Mouse (Mus musculus) urinary bladder, postnatal 14 days (tissue): ENCODE data around the gene Chchd3.

Source experiments
- DNase-seq: peaks from one replicate; pipeline ENCODE4 v3.0.0; 2021; ENCODE audit warnings: low spot score

The Chchd3 gene

DNA sequence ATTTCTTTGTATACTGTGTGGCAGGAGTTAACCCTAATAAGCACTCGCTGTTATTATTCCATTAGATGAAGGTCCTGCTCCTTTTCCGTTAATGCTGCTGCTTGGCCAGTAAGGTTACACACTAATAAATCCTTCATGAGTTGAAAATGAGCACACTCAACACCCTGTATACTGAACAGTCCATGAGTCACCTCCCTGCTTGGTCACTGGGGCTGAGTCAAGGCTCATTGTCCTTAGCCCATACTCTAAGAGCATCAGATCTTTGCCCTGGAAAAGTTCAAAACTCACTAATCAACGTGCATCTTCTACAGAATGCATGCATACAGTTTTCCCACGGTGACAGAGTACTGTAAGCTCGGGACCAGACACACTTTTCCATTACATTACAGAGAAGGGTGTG is 124.5 kb downstream of the Chchd3 start:
- DNase-seq, result no peak

DNA sequence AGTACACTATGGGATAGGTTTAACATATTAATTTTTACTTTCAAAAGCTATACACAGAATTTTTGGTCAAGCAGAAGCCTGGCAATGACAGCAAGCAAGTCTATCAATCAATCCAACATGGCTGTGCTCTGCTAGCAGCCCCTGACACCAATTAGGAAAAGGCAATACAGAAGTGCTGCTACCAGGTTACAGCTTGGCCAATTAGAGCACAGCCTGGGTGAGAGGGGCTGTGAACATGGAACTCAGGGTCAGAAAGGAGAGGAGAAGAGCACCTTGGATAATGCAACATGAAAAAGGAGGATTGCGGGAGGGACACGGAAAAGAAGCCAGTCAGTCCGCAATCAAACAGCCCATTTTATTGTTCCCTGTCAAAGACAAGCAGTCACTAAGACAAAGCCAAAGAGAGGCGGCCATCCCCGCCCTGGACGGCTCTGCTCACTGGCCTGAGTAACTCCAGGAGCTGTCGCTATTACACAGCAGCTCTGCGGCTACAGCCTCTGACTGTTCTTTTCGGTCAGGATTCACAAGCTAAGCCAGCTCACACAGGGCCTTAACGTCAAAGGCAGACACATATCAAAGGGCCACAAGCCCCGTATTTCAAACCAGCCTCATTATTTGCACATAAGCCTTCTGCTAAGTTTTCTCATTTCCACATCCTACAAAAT is 128.8 kb downstream of the Chchd3 start:
- DNase-seq, result no peak

DNA sequence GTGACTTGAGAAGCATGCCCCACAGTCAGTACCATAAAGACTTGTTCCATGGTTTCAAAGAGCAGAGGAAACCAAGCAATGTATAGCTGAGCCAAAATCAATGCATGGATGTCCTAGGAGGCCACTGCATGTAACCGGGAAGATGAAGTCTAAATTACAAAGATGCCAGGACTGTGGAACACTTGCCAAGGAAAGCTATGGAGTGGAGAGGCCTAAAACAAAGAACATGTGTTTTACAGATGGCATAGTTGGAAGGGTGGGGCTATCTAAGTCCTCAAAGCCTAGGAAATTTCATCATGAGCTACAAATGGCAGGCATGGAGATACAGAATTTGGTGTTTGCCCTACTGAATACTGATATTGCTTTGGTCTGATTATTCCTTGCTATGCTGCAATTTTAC is 137.7 kb downstream of the Chchd3 start:
- DNase-seq, result no peak

DNA sequence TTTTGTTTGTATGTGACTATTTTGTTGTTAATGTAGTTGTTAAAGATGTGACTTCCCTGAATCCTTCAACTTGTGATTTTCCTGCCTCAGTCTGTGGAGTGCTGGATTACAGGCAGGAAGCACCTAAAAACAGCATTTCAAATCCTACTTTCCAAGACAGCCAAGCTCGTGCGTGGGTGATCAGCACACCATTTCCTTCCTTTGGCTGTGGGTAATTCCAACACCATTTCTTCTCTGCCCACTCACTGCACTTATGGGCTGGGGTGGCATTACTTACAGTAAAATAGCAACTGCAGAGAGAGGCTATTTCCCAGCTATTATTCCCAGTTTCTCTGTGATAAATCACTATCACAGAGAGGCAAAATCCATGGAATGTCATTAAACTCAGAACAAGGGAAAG is 140.0 kb downstream of the Chchd3 start:
- no peak for DNase-seq

DNA sequence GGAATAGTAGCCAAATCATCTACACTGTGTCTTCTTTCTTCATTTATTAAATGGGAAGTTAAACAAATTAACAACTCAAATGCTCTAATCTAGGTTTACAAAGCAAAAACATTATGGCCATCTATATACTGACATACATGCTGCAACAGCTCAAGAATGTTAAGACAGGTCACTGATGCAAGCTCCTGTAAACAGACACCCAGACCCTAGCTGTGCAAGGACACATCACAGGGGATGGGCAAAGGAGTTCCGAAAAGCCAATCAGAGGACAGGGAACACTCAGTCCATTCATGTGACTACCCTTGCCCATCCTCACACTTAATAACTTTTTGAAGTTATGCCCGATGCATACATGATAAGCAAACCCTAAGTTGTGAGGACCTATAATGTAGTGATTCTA is 149.4 kb downstream of the Chchd3 start:
- no peak for DNase-seq

DNA sequence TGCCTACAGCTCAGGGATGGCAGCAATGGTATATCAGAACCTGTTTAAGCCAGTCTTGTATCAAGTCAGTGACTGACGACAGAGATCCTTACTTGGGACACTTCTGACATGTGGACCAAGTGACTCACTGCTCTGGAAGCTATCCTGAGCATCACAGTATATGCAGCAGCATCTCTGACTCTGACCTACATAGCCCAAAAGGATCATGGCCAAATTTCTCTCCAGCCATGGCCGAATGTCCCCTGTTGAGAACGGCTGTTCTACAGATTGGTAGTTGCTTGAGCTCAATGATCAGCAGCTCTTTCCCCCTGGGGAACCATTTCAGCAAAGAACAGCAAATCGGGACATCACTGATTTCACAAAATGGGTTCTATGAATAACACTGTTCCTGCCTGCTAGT is 161.0 kb downstream of the Chchd3 start:
- DNase-seq, result no peak

DNA sequence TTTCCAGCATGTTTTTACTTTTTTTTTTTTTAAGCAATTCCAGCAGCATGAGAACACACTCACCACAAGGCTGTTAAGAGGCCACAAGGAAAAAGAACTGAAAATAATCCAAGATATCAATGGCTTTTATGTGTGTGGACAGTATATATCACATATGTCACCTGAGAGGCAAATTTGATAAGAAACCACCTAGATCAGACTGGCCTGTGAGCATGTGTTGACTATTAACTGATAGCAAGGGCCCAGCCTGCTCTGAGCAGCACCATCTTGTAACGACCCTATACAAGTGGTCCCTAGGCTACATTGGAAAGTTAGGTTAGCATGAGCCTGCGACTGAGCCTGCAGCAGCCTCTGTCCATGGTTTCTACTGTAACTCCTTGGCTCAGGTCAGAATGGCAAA is 166.0 kb downstream of the Chchd3 start:
- no peak for DNase-seq

DNA sequence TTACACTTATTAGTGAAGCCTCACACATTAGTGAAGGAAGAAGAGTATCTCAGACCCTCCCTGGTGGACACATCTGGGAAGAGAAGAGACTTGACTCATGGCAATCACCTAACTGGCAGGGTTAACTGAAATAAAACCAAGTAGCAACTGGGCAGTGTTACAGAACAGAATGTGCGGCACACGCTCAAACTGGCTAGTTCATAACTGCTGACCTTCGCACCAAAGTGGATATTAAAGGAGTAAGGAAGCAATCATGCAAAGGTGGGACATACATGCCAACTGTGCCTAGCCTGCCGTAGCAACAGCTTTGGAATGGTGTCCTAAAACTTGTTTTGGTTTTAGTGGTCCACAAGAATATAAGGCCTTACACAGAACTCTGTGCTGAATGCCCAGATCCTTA is 169.3 kb downstream of the Chchd3 start:
- no peak for DNase-seq

DNA sequence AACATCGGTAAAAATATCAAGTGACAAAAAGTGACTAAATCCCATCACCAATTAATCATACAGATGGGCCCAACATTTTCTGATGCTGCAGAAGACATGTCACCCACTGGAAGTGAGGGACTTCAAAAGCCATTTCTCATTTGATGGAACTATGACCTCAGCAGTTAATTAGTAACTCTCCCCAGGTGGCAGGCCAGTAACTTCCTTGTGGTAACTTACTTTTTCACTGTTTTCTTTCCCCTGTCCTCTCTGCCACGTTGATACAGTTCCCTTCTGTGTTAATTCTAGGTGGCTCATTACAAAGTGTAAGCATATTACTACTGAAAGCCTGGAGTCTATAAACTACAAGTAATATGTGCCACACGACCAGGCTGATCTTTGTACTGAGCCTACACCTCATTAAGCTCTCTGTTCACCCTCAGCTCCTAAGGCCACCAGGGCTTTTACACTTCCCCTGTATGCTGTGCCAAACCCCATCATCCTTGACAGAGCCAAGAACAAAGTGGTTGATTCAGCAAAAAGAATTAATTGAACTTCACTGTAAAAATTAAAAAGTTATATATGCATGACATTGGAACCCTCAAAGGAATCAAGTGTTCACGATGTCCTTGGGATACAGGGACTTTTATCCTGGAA is 171.0 kb downstream of the Chchd3 start:
- no peak for DNase-seq

DNA sequence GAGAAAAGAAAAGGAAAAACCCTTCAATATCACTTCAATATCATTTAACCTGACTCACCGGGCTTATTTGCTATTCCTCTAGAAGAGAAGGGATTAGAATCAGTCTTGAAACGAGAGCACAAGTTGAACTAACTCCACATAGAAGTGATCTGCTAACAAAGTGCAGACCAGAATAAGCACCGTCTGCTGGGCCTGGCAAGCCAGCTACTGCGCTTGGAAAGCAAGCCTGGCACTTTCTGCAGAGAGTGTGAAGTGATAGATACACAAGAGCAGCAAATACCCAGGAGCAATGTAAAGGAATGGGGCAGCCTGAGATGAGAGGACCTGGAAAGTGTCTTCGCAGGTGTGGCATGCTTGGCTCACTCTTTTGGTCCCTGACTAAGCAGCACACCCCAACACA is 181.5 kb downstream of the Chchd3 start:
- no peak for DNase-seq

DNA sequence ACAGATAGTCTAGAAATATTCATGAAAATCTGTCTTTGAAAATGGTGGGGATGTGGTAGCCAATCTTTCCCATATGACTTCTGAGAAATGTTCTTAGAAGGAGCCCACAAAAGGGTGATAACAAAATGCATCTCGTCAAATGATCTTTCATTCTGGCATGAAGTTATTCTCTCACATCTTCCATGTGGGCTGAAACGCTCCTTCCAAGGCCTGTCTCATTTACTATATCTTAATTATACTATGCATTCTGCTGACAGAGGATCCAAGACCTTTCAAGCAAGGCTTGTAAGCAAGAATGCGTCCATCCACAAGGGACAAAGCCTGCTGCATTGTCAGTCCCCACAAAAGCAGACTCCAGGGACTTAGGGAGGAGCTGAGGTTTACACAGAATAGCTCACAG is 185.9 kb downstream of the Chchd3 start:
- DNase-seq, result no peak

DNA sequence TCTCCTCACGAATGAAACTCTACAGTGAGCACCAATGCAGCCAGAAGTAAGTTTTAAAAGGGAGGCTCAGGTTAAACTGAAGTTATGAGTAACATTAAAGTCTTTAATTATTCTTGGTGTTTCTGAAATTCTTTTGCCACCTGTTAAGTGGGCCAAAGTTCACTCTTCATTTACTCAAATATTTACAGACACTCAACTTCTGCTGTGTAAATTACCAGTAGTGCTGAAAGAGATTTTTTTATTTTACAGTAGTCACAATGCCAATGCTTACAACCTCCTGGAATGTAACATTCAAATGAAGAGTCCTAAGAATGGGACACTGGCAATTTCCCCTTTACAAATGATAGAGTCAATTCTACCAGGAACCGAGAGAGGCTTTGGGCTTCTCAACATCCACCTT is 187.3 kb downstream of the Chchd3 start:
- no peak for DNase-seq

DNA sequence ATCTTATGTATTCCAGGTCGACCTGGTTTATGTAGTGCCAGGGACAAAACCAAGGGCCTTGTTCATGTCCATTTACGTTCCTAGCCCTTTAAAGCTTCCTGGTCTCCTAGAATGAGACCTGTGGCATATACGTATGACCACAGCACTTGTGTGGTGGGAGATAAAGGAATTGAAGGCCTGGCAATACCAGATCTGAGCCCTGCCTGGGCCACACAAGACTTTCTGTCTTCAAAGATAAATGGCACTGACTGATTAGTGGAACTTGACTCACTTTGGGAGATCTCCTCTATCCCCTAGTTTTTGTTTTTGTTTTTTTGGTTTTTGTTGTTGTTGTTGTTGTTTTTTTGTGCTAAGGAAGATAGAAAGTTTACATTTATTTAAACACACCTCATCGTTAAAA is 209.1 kb downstream of the Chchd3 start:
- DNase-seq, result no peak

DNA sequence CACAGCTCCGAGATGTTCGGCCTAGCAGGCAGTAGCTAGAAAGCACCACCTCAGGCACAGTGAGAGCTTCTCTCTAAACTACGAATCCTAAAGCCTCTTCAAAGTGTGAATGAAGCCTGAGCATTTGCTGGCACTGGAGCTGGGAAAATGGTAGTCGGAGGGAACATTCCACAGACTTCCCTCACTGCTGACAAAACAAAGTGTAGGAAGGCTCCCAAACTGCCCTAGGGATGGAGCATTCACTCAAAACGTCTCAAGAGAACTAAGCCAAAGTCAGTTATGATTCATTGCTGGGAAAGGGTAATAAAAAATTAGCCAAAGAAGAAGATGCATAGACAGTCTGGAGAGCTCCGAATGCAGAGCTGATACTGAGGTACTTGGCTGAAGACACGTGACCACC is 211.1 kb downstream of the Chchd3 start:
- no peak for DNase-seq

DNA sequence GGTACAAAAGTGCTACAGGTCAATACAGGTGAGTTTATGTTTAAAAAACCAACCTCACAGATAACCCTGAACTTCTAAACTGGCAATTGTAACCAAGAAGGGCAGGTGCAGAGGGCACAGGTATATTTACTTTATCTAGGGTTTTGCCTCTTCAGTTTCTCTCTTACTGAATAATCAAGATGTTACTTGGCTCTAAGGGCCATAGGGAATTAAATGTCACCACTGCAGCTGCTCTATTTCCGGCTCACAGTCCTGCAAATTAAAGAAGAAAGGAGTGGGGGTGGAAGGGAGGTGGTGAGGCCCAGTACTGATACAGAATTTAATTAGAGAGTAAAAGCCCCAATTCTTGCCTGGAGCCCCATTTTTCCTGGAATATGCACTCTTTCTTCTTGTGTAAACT is 214.6 kb downstream of the Chchd3 start:
- DNase-seq, result no peak

DNA sequence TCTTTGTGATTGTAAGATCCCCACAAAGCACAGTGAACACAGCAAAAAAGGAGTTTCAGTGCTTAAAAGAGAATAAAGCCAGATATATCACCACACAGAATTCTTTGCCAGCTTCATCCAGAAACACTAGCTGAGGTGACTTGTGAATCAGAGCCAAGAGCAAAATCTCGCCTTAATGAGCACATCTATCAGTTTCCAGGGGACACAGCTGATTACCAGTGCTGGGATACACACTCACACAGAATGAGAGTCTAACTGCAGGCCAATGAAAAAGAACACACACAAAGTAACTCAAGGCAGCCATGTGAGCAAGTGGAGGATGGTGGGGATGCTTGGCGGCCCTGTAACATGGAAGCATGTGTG is 222.1 kb downstream of the Chchd3 start:
- no peak for DNase-seq

DNA sequence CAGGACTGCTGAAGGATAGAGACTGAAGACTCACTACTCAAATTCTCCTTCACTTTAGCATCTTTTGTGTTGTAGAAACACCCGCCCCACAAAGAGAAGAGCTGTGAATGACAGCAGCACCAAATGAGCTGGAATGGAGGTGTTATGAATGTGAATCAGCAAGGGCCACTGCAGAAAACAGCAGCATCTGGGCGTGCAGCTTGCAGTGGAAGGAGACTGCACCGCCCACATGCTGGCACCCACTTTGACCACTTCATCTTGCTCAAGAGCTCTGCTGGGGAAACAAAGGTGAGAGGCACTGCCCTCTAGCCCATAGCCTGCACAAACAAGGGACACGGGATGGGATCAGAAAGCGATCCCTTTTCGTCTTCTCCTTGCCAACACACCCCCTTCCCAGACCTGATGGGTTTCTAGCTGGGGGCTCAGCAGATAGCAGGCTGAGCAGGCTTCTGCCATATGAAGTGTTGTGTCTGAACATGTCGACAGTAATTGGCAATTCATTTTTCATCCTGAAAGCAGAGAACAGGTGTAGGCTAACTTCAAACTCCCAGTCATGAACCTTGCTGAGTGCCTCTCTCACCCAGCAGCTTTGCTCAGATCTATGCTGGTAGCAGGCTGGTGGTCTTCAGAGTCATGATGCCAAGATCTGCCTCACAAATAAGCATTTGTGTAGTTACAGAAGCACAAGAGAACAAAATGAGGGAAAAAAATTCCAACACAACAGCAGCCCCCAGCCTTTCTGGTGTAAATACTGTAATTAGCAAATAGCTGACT is 222.7 kb downstream of the Chchd3 start:
- no peak for DNase-seq

DNA sequence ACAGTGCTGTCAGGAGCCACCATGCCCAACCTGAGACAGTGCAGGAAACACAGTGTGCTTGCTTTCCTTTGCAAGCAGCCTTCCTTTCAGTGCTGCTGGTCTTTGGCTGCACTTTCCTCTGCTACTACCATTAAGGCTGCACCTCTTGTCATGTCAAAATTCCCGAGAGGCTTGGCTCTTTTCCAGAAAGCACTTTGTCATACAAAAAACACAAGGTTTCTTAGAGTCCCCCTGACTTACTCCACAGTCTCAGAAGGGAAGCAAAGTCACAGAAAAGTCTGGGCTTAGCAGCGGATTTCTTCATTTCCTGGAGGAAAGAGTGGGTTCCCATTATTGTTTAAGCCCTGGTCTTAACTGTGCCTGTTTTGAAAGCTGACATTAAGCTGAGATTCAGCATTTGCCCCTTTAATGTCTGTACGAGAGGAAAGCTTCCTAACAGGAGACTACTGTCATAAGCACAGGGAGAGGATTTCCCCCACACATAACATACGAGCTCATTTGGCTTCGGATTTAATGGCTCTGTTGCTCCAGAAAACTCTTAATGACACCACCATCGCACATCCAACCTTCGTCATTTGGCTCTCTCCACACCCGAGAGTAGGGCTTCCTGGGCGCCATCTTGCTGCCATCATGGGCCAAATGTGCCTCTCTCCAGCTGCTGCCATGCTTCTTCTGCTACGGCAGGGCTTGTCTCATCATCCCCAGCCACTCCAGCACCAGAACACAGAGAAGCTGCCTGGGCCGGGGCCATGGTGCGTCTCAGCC is 236.0 kb downstream of the Chchd3 start:
- no peak for DNase-seq

DNA sequence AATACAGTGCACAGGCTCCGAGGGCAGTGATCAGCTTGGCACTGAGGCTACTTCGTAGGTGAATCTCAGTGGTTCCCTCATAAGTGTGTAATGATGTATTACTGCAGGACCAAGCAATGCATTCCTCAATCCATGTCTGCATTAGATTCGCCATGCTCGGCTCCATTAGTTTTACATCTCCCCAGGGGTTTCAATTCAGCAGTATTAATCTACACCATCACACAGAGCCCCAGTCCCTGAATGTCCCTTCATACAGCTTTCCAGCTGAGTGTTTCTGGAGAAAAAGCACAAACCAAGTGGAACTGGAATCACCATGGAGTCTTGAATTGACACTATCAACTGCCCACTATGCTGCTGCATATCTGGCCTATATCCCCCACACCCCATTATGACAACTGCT is 241.1 kb downstream of the Chchd3 start:
- no peak for DNase-seq

DNA sequence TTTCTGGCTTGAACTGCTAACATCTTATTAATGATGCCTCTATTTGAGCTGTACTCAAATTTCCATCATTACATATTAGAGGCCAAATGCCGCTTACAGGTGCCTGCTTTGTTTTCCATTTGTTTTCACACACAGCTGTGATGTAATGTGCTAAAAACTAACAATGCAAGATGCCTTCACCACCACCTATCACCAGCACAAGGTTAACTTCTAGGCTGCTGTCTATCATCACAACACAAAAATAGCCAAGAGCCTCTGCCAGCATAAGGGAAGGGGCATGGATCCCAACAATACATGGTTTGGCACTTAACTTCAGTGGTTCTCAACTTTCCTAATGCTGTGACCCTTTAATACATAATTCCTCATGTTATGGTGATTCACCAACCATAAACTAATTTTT is 251.3 kb downstream of the Chchd3 start:
- no peak for DNase-seq

DNA sequence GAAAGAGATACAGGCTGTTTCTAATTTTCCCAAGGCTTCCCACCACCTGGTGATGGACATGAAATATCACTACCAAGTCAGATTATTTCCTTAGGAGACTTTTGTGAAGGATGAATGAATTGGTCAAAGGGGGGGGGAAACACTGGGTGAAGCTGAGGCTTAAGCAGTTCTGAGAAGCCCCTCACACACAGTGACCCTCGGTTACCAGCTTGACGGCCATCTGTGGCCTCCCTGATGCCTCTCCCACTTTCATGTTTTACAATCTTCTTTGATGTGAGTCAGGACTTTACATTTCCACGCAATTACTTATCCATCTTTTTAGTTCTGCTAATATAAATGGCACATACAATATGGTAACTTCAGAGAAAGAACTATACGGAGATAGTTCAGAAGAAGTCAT is 252.3 kb downstream of the Chchd3 start:
- DNase-seq, result no peak

DNA sequence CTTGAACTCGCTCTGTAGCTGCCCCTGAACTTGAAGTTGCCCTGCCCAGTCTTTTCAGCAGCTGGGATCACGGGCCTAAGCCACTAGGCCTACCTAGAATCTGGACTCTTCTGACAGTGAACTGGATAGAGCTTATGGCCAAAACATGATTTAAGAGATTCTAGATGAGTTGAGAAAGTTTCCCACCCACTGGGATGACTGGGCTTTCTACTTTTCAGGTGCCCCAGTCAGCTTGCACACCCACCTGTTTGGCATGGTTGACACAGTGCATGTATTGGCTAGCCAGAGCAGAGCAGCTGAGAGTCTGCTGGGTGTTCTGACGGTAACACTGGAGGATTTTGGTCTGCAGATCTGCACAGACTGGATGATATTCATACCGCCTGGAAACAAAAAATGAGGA is 256.4 kb downstream of the Chchd3 start:
- DNase-seq, result no peak

DNA sequence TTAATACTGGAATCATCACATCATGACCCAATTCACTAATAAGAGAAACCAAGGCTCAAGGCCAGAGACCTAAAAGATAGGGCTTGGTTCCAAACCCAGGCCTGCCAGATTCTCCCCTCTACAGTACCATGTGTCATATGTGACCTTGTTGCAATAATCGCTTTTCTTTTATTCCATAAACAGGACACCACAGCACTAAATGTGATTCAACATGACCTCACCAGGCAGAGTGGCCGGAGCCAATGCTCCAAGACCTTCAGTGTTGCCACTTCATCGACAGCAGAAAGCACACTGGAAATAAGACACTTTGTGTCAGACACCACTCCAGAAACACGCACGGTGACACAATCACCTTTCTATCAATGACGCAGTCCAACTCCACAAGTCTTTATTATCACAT is 258.3 kb downstream of the Chchd3 start:
- no peak for DNase-seq
